Mouse (Mus musculus) heart, embryonic 16.5 days (tissue): ENCODE measurements around the gene Fam184b. TPM values are rescaled to one million over a fixed set of nuclear protein-coding genes. Genes with fewer than 3 reads are reported as not detected.
"Not testable (repeated sequence)": the region's sequence is repeated elsewhere in the genome, so short reads cannot be mapped to it uniquely, and the experiment has no call there.

Experiments used
- ATAC-seq: fragments of 200-750 bp; cut with Nextera tagmentation; replicated peaks from 2 replicates; pipeline ENCODE4 v1.8.0; 2017; ENCODE audit warnings: moderate number of reproducible peaks; ENCODE audit not compliant: insufficient read depth, low FRiP score; ENCODE audit errors: extremely low read depth
- H3K27ac ChIP-seq: fragments of 300-500 bp; sonication (generic); 2 replicates; pipeline ENCODE4 v1.5.1; 2014; ENCODE audit warnings: mild to moderate bottlenecking, low read length, control low read depth, moderate library complexity
- H3K27me3 ChIP-seq: fragments of 300-500 bp; sonication (generic); 2 replicates; pipeline ENCODE4 v1.6.1; 2014; ENCODE audit warnings: low read length, mixed read lengths; ENCODE audit not compliant: control insufficient read depth, insufficient read depth
- H3K36me3 ChIP-seq: fragments of 300-500 bp; sonication (generic); 2 replicates; pipeline ENCODE4 v1.6.1; 2014; ENCODE audit not compliant: control insufficient read depth, insufficient read depth
- H3K4me1 ChIP-seq: fragments of 300-500 bp; sonication (generic); 2 replicates; pipeline ENCODE4 v1.6.1; 2014; ENCODE audit warnings: low read length, mixed read lengths; ENCODE audit not compliant: control insufficient read depth, insufficient read depth
- H3K4me2 ChIP-seq: fragments of 300-500 bp; sonication (generic); 2 replicates; pipeline ENCODE4 v1.6.1; 2014; ENCODE audit warnings: low read depth, mild to moderate bottlenecking, control low read depth, low read length
- H3K4me3 ChIP-seq: fragments of 300-500 bp; sonication (generic); 2 replicates; pipeline ENCODE4 v1.5.1; 2014; ENCODE audit warnings: mild to moderate bottlenecking, control low read depth, low read length
- H3K9ac ChIP-seq: fragments of 300-500 bp; sonication (generic); 2 replicates; pipeline ENCODE4 v1.6.1; 2014; ENCODE audit warnings: low read length, control low read depth
- H3K9me3 ChIP-seq: fragments of 300-500 bp; sonication (generic); replicated peaks from 2 replicates; pipeline ENCODE4 v1.6.1; 2016; ENCODE audit warnings: low read length; ENCODE audit not compliant: control insufficient read depth
- WGBS: fragments of 180-500 bp; shearing (Covaris S2); extraction: QIAGEN DNeasy Blood & Tissue Kit; methylation state at CpG from one replicate; pipeline ENCODE4 v1.1.7; 2014; 5-methylcytosine and 5-hydroxymethylcytosine counted together
- polyA plus RNA-seq: library from polyadenylated mRNA; unstranded; fragments of >200 nt; fragmentation: Nextera tagmentation; extraction: Ambion mirVana; gene quantifications from 2 replicates; pipeline ENCODE4 v1.2.1, GENCODE M21; 2015

Fam184b gene
- polyA plus RNA-seq, 1 experiment from 2014 or later: 0.25 TPM

DNA sequence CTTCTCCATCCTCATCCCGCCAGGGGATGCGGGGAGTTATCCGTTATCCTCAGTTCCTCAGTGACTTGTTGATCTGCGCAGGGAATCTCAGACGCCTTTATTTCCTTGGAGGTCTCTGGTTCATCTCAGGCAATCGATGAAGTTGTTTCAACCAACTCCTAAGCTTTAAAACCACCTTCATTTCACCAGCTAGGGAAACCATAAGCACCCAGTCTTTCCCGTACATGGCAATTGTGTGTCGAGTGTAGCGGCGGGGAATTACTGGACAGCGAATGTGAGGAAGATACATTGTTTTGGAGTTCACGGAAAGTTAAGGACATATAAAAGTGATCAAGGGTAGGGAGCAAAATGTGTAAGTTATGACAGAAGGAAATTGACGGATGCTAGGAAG is 30.9 kb upstream of the Fam184b start:
- no peaks in the 10 kb centered on the region for H3K9me3 ChIP-seq
- H3K4me3 ChIP-seq: peak overlapping the region; percentile 89
- peaks cover 11% of the 10 kb centered on the region; the same call in 1 of the 2 replicates for H3K4me1 ChIP-seq
- ATAC-seq: no peak
- peaks cover 4% of the 10 kb centered on the region; the same call in 1 of the 2 replicates for H3K36me3 ChIP-seq
- peak overlapping the region; percentile 84 for H3K27ac ChIP-seq
- H3K9ac ChIP-seq: peak overlapping the region; percentile 86
- WGBS: under 1% methylated on average over 13 of the region's 13 CpGs
- H3K27me3 ChIP-seq: no peaks in the 10 kb centered on the region
- H3K4me2 ChIP-seq: peak overlapping the region; percentile 94

DNA sequence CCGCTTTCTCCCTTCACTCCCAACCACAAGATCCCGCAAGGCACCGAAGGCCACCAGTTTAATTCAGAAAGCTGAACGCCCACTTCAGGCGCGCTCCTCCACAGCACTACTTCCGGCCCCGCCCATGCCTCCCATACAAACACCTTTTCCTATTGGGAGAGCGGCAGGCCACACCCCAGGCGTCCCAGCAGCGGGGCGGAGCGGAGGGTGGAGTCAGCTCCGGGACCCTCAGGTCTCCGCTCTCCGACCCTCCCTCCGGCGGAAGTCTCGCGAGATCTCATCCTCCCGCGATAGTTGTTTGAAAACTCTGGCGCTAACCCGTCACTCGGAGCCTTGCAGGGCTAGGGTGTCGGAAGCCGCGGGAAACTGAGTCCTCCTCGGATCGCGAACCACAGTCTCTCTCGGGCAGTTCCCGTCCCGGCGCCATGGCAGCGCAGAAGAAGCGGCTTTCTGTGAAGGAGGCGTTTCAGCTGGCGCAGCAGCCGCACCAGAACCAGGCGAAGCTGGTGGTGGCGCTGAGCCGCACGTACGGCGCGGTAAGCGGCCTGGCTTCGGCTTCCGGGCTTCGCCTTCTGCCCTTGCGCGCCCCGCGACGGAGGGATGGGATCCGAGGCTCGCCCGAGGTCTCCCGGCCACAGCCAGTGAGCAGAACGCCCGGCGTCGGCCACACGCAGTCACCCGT is 30.3 kb upstream of the Fam184b start, which contains the start of gene Ncapg:
Gene Ncapg, plus strand, starts transcription at position 322 of the 682 bp plus-strand sequence.
- Histone ChIP-seq H3K9me3 (no peaks in the 10 kb centered on the region), H3K36me3 (peaks cover 4% of the 10 kb centered on the region; the same call in 1 of the 2 replicates), H3K4me2 (peak within 1 kb of the TSS; percentile 96), H3K4me3 (peak within 1 kb of the TSS; percentile 89), H3K27ac (peak within 1 kb of the TSS; percentile 84), H3K9ac (peak within 1 kb of the TSS; percentile 87), H3K4me1 (peaks cover 11% of the 10 kb centered on the region; the same call in 1 of the 2 replicates), H3K27me3 (no peaks in the 10 kb centered on the region)
- WGBS: under 1% methylated on average over 66 of the region's 66 CpGs
- peak; percentile 100 for ATAC-seq

DNA sequence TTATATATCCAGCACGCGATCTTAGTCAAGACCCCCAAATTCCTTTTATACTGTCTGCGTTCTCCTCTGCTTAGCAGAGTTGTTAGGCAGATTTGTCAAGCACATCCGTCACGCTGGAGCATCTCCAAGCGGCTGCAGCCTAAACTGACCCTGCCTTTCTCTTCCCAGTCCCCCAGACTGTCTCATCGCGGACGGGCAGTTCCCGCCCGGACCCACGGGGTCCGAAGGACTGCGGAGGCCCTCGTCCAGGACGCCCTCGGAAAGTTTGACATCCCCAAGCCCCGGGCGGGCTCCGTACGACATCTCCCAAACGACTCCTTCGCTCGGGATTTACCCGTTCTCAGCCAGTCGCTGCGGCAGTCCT is 29.8 kb upstream of the Fam184b start:
- H3K9me3 ChIP-seq: no peaks in the 10 kb centered on the region
- peak; percentile 46 for ATAC-seq
- peak overlapping the region; percentile 81 for H3K27ac ChIP-seq
- peak overlapping the region; percentile 96 for H3K4me2 ChIP-seq
- under 1% methylated on average over 27 of the region's 27 CpGs for WGBS
- H3K9ac ChIP-seq: peak overlapping the region; percentile 87
- H3K27me3 ChIP-seq: no peaks in the 10 kb centered on the region
- H3K4me3 ChIP-seq: peak overlapping the region; percentile 89
- peaks cover 4% of the 10 kb centered on the region; the same call in 1 of the 2 replicates for H3K36me3 ChIP-seq
- H3K4me1 ChIP-seq: peaks cover 11% of the 10 kb centered on the region; the same call in 1 of the 2 replicates

DNA sequence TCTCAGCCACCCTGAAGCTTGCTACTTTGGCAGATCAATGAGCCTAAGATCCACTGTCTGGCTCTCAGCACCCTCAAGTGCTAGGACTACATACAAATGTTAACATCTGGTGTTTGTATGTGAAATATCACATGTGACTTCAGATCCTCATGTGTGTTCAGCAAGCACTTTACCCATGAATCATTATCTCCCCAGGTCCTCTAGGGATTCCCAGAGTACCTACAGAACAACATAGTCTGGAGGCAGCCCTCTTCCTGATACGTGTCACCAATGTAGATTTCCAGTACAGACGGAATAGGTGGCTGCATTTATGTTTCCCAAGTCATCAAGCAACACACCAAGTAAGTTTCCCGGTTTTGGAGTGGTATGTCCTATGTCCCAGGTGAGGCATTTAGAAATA is 29.4 kb upstream of the Fam184b start:
- Histone ChIP-seq H3K27me3 (no peaks in the 10 kb centered on the region), H3K27ac (peak overlapping the region; percentile 81), H3K9ac (peak overlapping the region; percentile 87), H3K4me3 (peak overlapping the region; percentile 89), H3K9me3 (no peaks in the 10 kb centered on the region), H3K36me3 (peaks cover 4% of the 10 kb centered on the region; the same call in 1 of the 2 replicates), H3K4me2 (peak overlapping the region; percentile 96), H3K4me1 (peaks cover 11% of the 10 kb centered on the region; the same call in 1 of the 2 replicates)
- no peak for ATAC-seq
- WGBS: 0% methylated on average over 3 of the region's 3 CpGs

GRCm38 (mm10) chr5:45668324-45668723 is 28.9 kb upstream of the Fam184b start:
- ATAC-seq: no peak
- WGBS: 25% methylated on average over 3 of the region's 3 CpGs
- Histone ChIP-seq H3K27me3 (no peaks in the 10 kb centered on the region), H3K4me2 (peak overlapping the region; percentile 96), H3K4me3 (no peak overlapping the region; the same call in 1 of the 2 replicates), H3K27ac (no peak overlapping the region), H3K4me1 (peaks cover 11% of the 10 kb centered on the region; the same call in 1 of the 2 replicates), H3K36me3 (peaks cover 4% of the 10 kb centered on the region; the same call in 1 of the 2 replicates), H3K9ac (no peak overlapping the region), H3K9me3 (no peaks in the 10 kb centered on the region)

DNA sequence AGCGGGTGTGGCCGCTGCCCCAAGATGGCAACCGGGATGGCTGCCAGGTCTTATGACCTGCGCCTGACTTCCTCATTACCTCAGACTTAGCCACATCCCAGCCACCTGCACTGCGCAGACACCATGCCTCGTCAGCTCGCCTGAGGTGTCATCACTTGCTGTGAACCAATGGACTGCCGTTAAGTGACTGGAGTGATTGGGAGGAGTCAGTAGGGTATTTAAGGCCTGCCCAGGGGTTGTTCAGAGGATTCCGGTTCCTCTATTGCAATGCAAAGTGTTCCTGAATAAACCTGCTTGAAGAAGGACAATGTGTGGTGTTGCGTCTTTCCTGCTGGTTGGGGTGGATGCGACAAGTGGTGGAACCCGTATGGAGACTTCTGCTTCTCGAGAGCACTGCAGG is 19.0 kb upstream of the Fam184b start:
- not testable (repeated sequence) for ATAC-seq, H3K9me3 ChIP-seq, H3K27ac ChIP-seq, H3K9ac ChIP-seq, H3K4me2 ChIP-seq, H3K36me3 ChIP-seq, H3K27me3 ChIP-seq, H3K4me1 ChIP-seq, H3K4me3 ChIP-seq
- 87% methylated on average over 13 of the region's 13 CpGs for WGBS

DNA sequence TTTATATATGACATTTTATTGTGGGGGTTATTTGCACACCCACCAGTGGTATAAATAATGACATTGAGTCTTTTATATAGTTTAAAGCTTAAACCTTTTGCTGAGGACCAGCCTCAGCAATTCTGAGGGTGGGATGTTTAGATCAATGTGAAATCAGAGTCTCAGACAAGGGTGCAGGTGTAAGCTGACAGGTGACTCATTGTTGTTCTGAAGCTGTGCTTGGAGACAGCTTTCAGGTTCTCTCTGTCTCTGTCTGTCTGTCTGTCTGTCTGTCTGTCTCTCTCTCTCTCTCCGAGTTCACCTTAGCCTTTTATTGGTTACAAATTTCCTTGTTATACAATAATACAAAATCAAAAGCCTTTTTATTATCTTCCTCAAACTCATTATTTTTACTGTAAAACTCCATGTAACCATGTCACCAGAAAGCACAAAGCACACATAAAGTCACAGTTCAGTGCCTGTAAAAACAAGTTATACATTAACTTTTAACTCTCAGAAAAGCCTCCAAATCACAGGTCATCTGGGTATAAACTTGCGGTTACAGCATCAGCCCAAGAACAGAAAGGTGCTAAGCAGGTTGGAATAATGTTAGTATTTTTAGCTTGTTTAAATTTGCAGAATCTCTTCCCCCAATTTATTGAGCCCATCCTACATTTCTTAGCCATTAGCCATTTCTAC is 11.8 kb upstream of the Fam184b start:
- Histone ChIP-seq H3K4me2 (no peak overlapping the region), H3K27me3 (no peaks in the 10 kb centered on the region), H3K4me3 (no peak overlapping the region), H3K9ac (no peak overlapping the region), H3K4me1 (no peaks in the 10 kb centered on the region), H3K27ac (no peak overlapping the region), H3K9me3 (no peaks in the 10 kb centered on the region), H3K36me3 (no peaks in the 10 kb centered on the region)
- no peak for ATAC-seq
- WGBS: 84% methylated on average over 2 of the region's 2 CpGs

DNA sequence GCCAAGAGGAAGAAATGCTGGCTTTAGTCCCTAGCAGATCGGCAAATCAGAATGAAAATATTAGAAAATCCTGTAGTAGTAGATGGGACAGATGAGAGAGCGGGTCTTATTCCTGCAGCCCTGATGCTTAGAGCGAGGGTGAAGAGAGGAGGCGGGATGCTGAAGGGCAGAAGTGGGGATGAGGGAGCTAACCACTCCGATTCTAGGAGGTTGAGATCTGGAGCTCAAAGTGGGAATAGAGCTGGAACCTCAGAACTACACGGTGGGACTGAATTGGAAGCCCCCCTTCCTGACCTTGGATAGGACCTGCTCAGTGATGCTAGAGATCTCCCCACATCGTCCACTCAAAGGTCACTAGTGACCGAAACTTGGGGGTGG is 290 bp upstream of the Fam184b start:
- Histone ChIP-seq H3K4me3 (peak overlapping the region; percentile 68), H3K27ac (no peak overlapping the region), H3K27me3 (peaks cover 9% of the 10 kb centered on the region), H3K9me3 (no peaks in the 10 kb centered on the region), H3K9ac (peak overlapping the region; percentile 62; the same call in 1 of the 2 replicates), H3K4me2 (peak overlapping the region; percentile 98), H3K36me3 (no peaks in the 10 kb centered on the region), H3K4me1 (peaks cover 7% of the 10 kb centered on the region)
- ATAC-seq: no peak
- 3% methylated on average over 8 of the region's 8 CpGs for whole genome bisulfite sequencing

DNA sequence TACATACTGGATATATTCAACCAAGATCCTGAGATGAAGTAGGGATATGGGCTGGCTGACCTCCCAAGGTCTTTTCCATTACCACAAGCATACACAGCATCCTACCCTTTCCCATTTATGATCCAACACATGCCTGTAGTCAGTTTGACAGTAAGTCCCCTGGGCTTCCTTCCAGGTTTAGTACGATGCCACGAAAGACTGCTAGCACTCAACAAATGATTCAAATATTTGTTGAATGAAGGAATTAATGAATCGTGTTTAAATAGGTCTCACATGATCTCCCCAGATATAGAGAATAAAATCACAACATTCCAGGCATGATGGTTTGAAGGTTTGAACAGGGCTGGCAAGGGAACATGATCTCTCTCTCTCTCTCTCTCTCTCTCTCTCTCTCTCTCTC is 1.0 kb downstream of the Fam184b start:
- Histone ChIP-seq H3K27ac (no peak overlapping the region), H3K9ac (no peak overlapping the region), H3K4me3 (no peak overlapping the region), H3K36me3 (no peaks in the 10 kb centered on the region), H3K27me3 (peaks cover 9% of the 10 kb centered on the region), H3K4me2 (peak overlapping the region; percentile 98), H3K4me1 (peaks cover 7% of the 10 kb centered on the region), H3K9me3 (no peaks in the 10 kb centered on the region)
- WGBS: 45% methylated on average over 3 of the region's 3 CpGs
- ATAC-seq: no peak
